Mouse (Mus musculus) neural tube, embryonic 11.5 days (tissue): ENCODE data around the gene Wdr89. TPM values are rescaled to one million over a fixed set of nuclear protein-coding genes. Genes with fewer than 3 reads are reported as not detected.
"Not testable (repeated sequence)": the region's sequence is repeated elsewhere in the genome, so short reads cannot be mapped to it uniquely, and the experiment has no call there.

Source experiments
- ATAC-seq: fragments of 200-750 bp; cut with Nextera tagmentation; 2 replicates; pipeline ENCODE4 v1.8.0; 2017; ENCODE audit warnings: moderate number of reproducible peaks, mild to moderate bottlenecking, moderate TSS enrichment, moderate library complexity; ENCODE audit not compliant: insufficient read depth, low FRiP score, low TSS enrichment
- DNase-seq: peaks from one replicate; pipeline ENCODE4 v3.0.0-alpha.2; 2015; ENCODE audit warnings: low spot score
- H3K27ac ChIP-seq: fragments of 300-500 bp; sonication (generic); 2 replicates; pipeline ENCODE4 v1.5.1; 2014; ENCODE audit warnings: low read depth, mild to moderate bottlenecking, low read length
- H3K27me3 ChIP-seq: fragments of 300-500 bp; sonication (generic); 2 replicates; pipeline ENCODE4 v1.6.1; 2014; ENCODE audit warnings: mild to moderate bottlenecking, low read length, mixed read lengths; ENCODE audit not compliant: control insufficient read depth, insufficient read depth
- H3K36me3 ChIP-seq: fragments of 300-500 bp; sonication (generic); 2 replicates; pipeline ENCODE4 v1.6.1; 2014; ENCODE audit warnings: mild to moderate bottlenecking, low read length, moderate library complexity, mixed read lengths; ENCODE audit not compliant: control insufficient read depth, insufficient read depth
- H3K4me1 ChIP-seq: fragments of 300-500 bp; sonication (generic); 2 replicates; pipeline ENCODE4 v1.6.1; 2014; ENCODE audit warnings: low read length, mixed read lengths; ENCODE audit not compliant: control insufficient read depth, insufficient read depth
- H3K4me2 ChIP-seq: fragments of 300-500 bp; sonication (generic); 2 replicates; pipeline ENCODE4 v1.6.1; 2014; ENCODE audit warnings: low read depth, mild to moderate bottlenecking, moderate library complexity
- H3K4me3 ChIP-seq: fragments of 300-500 bp; sonication (generic); 2 replicates; pipeline ENCODE4 v1.5.1; 2014; ENCODE audit warnings: low read depth, low read length
- H3K9ac ChIP-seq: fragments of 300-500 bp; sonication (generic); 2 replicates; pipeline ENCODE4 v1.6.1; 2014; ENCODE audit warnings: mild to moderate bottlenecking, low read length
- H3K9me3 ChIP-seq: fragments of 300-500 bp; sonication (generic); 2 replicates; pipeline ENCODE4 v1.6.1; 2016; ENCODE audit warnings: low read length; ENCODE audit not compliant: control insufficient read depth
- WGBS: fragments of 180-500 bp; shearing (Covaris S2); extraction: QIAGEN DNeasy Blood & Tissue Kit; methylation state at CpG from one replicate; pipeline ENCODE4 v1.1.7; 2014; 5-methylcytosine and 5-hydroxymethylcytosine counted together
- polyA plus RNA-seq: library from polyadenylated mRNA; unstranded; fragments of >200 nt; fragmentation: Nextera tagmentation; extraction: Ambion mirVana; gene quantifications from 2 replicates; pipeline ENCODE4 v1.2.1, GENCODE M21; 2014

The Wdr89 gene
- polyA plus RNA-seq, result 10.3 and 10.4 TPM in 2 replicates

- ATAC-seq (peak; percentile 99), DNase-seq (peak; percentile 99)
- H3K27me3 ChIP-seq, result no peaks in the 10 kb centered on the region
- under 1% methylated on average over 55 of the region's 55 CpGs for WGBS
- H3K9me3 ChIP-seq, result no peaks in the 10 kb centered on the region
- H3K9ac ChIP-seq, result peak within 1 kb of the TSS; percentile 77
- H3K4me3 ChIP-seq, result peak within 1 kb of the TSS; percentile 54
- H3K27ac ChIP-seq, result peak within 1 kb of the TSS; percentile 66
- peaks cover 9% of the 10 kb centered on the region for H3K4me1 ChIP-seq
- no peaks in the 10 kb centered on the region for H3K36me3 ChIP-seq
- H3K4me2 ChIP-seq, result peak within 1 kb of the TSS; percentile 83
These were observed at the start of gene Wdr89 for GRCm38 (mm10) chr12:75669258-75670106. Gene Wdr89 (minus strand): TSS chr12:75669537.

GRCm38 (mm10) chr12:75713596-75713995 lies 44.3 kb upstream of the Wdr89 start:
- Histone ChIP-seq H3K9me3 (no peaks in the 10 kb centered on the region), H3K4me1 (no peaks in the 10 kb centered on the region), H3K9ac (no peak overlapping the region), H3K27me3 (no peaks in the 10 kb centered on the region), H3K4me2 (no peak overlapping the region), H3K27ac (no peak overlapping the region), H3K36me3 (no peaks in the 10 kb centered on the region), H3K4me3 (no peak overlapping the region)
- 89% methylated on average over 9 of the region's 9 CpGs for WGBS
- ATAC-seq (no peak), DNase-seq (no peak)

- H3K36me3 ChIP-seq, H3K9me3 ChIP-seq, H3K27me3 ChIP-seq, H3K4me1 ChIP-seq, ATAC-seq, H3K4me3 ChIP-seq, H3K27ac ChIP-seq, H3K9ac ChIP-seq, H3K4me2 ChIP-seq, DNase-seq: not testable (repeated sequence)
- WGBS, result 90% methylated on average over 7 of the region's 7 CpGs
These were observed 43.6 kb upstream of the Wdr89 start for GRCm38 (mm10) chr12:75712905-75713304.

GRCm38 (mm10) chr12:75710596-75711376 lies 41.4 kb upstream of the Wdr89 start:
- no peaks in the 10 kb centered on the region for H3K4me1 ChIP-seq
- H3K9me3 ChIP-seq, result no peaks in the 10 kb centered on the region
- ATAC-seq (no peak), DNase-seq (no peak)
- H3K9ac ChIP-seq, result no peak overlapping the region
- no peak overlapping the region for H3K27ac ChIP-seq
- 84% methylated on average over 9 of the region's 9 CpGs for WGBS
- no peaks in the 10 kb centered on the region for H3K27me3 ChIP-seq
- H3K36me3 ChIP-seq, result no peaks in the 10 kb centered on the region
- no peak overlapping the region for H3K4me2 ChIP-seq
- no peak overlapping the region for H3K4me3 ChIP-seq

GRCm38 (mm10) chr12:75709506-75709905 lies 40.2 kb upstream of the Wdr89 start:
- no peaks in the 10 kb centered on the region for H3K27me3 ChIP-seq
- no peak overlapping the region for H3K27ac ChIP-seq
- H3K9ac ChIP-seq, result no peak overlapping the region
- H3K4me2 ChIP-seq, result no peak overlapping the region
- no peak for ATAC-seq
- H3K4me3 ChIP-seq, result no peak overlapping the region
- no peaks in the 10 kb centered on the region for H3K4me1 ChIP-seq
- no peaks in the 10 kb centered on the region for H3K36me3 ChIP-seq
- WGBS, result 95% methylated on average over 2 of the region's 2 CpGs
- no peak for DNase-seq
- H3K9me3 ChIP-seq, result no peaks in the 10 kb centered on the region

- no peak overlapping the region for H3K9ac ChIP-seq
- H3K4me3 ChIP-seq, result no peak overlapping the region
- ATAC-seq (no peak), DNase-seq (no peak)
- H3K27me3 ChIP-seq, result no peaks in the 10 kb centered on the region
- no peaks in the 10 kb centered on the region for H3K36me3 ChIP-seq
- H3K27ac ChIP-seq, result no peak overlapping the region
- H3K4me2 ChIP-seq, result no peak overlapping the region
- H3K4me1 ChIP-seq, result no peaks in the 10 kb centered on the region
- WGBS, result 81% methylated on average over 7 of the region's 7 CpGs
- H3K9me3 ChIP-seq, result no peaks in the 10 kb centered on the region
These were observed 37.3 kb upstream of the Wdr89 start for GRCm38 (mm10) chr12:75706670-75707069.

- H3K4me2 ChIP-seq, result no peak overlapping the region
- no peak overlapping the region for H3K4me3 ChIP-seq
- H3K27ac ChIP-seq, result no peak overlapping the region
- 88% methylated on average over 3 of the region's 3 CpGs for WGBS
- no peaks in the 10 kb centered on the region for H3K4me1 ChIP-seq
- H3K27me3 ChIP-seq, result no peaks in the 10 kb centered on the region
- DNase-seq (no peak), ATAC-seq (no peak)
- H3K36me3 ChIP-seq, result no peaks in the 10 kb centered on the region
- H3K9ac ChIP-seq, result no peak overlapping the region
- H3K9me3 ChIP-seq, result no peaks in the 10 kb centered on the region
These were observed 33.4 kb upstream of the Wdr89 start for GRCm38 (mm10) chr12:75702739-75703122.

- Histone ChIP-seq H3K4me2 (peak overlapping the region; percentile 39), H3K4me3 (no peak overlapping the region), H3K36me3 (no peaks in the 10 kb centered on the region), H3K4me1 (no peaks in the 10 kb centered on the region), H3K9me3 (no peaks in the 10 kb centered on the region), H3K27ac (no peak overlapping the region), H3K27me3 (no peaks in the 10 kb centered on the region), H3K9ac (peak overlapping the region; percentile 18; the same call in 1 of the 2 replicates)
- WGBS, result 72% methylated on average over 14 of the region's 14 CpGs
- no peak for ATAC-seq
- DNase-seq, result peak; percentile 23
These were observed 32.9 kb upstream of the Wdr89 start for GRCm38 (mm10) chr12:75702084-75702738.
